Mouse (Mus musculus) cerebellum, adult 2 months (tissue): ENCODE results near the gene Defb13.

Experiments used
- CTCF ChIP-seq: fragments of 200-500 bp; IDR thresholded peaks from 2 replicates; pipeline ENCODE4 v1.5.1; 2011; ENCODE audit warnings: low read depth, mild to moderate bottlenecking, control low read depth, low read length, moderate library complexity, borderline replicate concordance; ENCODE audit not compliant: insufficient read depth
- POLR2A ChIP-seq: fragments of 200-500 bp; IDR thresholded peaks from 2 replicates; pipeline ENCODE4 v1.6.1; 2011; ENCODE audit warnings: low read length, control low read depth, borderline replicate concordance; ENCODE audit not compliant: insufficient read depth

GRCm38 (mm10) chr8:21958414-21958813 is 11.9 kb downstream of the Defb13 start, which contains the start of gene Fam90a1a:
- TF ChIP-seq CTCF (no peak), POLR2A (no peak)
